Mouse (Mus musculus): ENCODE measurements around the gene Tbc1d22a.

DNA sequence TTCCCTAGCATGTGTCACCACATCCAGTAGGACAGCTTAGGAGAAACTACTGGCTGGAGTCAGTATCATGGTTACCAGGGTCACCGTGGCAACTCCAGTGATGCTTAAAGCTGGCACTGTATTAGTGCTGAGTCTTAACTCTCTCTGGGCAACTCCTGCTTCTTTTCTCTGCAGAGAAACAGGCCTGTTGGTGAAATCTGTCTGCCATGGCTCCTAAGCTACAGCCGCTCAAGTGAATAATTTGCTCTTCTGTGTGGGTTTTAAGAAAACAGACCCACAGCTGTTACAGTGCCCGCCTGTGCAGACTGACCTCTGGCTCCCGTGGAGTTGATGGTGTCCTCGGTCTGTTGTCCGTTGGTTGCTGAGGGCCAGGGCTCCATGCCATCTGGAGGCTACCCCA lies 205.4 kb downstream of the Tbc1d22a start:
- TF ChIP-seq CTCF (IDR thresholded peaks at IDR 0.05; ENCODE audit: extremely low read depth, insufficient read length, insufficient replicate concordance, low read depth, low read length) (no peak), POLR2A (IDR thresholded peaks at IDR 0.05; ENCODE audit: low read depth, low read length) (no peak)
